Mouse (Mus musculus) stomach, embryonic 14.5 days (tissue): ENCODE results near the gene Elmod1. TPM values are rescaled to one million over a fixed set of nuclear protein-coding genes. Genes with fewer than 3 reads are reported as not detected.

Experiments used
- polyA plus RNA-seq: library from polyadenylated mRNA; unstranded; fragments of >200 nt; fragmentation: Nextera tagmentation; extraction: Ambion mirVana; gene quantifications from 2 replicates; pipeline ENCODE4 v1.2.1, GENCODE M21; 2014

Gene Elmod1
- polyA plus RNA-seq, 1 experiment from 2014 or later: 0.35 TPM

Other genes starting within 250 kb of the Elmod1 start
- 3.8 and 4.7 TPM in 2 replicates for gene Slc35f2, start 203.8 kb downstream of the Elmod1 start, polyA plus RNA-seq
- 0.20 TPM in 1 of 2 replicates, not detected in the other for gene Sln, start 125.1 kb downstream of the Elmod1 start, polyA plus RNA-seq
- 0.07 TPM in 1 of 2 replicates, not detected in the other for gene Tnfaip8l3, start 93.1 kb upstream of the Elmod1 start, polyA plus RNA-seq